Mouse (Mus musculus): ENCODE measurements at regions not wholly inside any gene's neighbourhood (a gene's known extent, or its start where the extent isn't known, plus 50 kb on each side); places are given as distances from the start of the nearest gene placed in this dataset.

GRCm38 (mm10) chr2:9592531-9592930 lies 288.5 kb upstream of the 4930412O13Rik start:
- DNase-seq (ENCODE audit: low spot score) = no peak

- DNase-seq (ENCODE audit: low spot score) = no peak
These were observed 287.1 kb upstream of the 4930412O13Rik start for GRCm38 (mm10) chr2:9593931-9594330.

GRCm38 (mm10) chr2:9595236-9595850 lies 285.7 kb upstream of the 4930412O13Rik start:
- DNase-seq (ENCODE audit: low spot score) = no peak

GRCm38 (mm10) chr2:9596135-9596534 lies 284.9 kb upstream of the 4930412O13Rik start:
- DNase-seq (ENCODE audit: low spot score) = no peak

GRCm38 (mm10) chr2:9604984-9605383 lies 276.1 kb upstream of the 4930412O13Rik start:
- no peak for DNase-seq (ENCODE audit: low spot score)

- DNase-seq (ENCODE audit: low spot score) = no peak
These were observed 273.5 kb upstream of the 4930412O13Rik start for GRCm38 (mm10) chr2:9607547-9607946.

GRCm38 (mm10) chr2:9614415-9614814 lies 266.6 kb upstream of the 4930412O13Rik start:
- DNase-seq (ENCODE audit: low spot score) = no peak

- DNase-seq (ENCODE audit: low spot score) = no peak
These were observed 264.8 kb upstream of the 4930412O13Rik start for GRCm38 (mm10) chr2:9616292-9616691.

- DNase-seq (ENCODE audit: low spot score) = peak; percentile 63
These were observed 260.5 kb upstream of the 4930412O13Rik start for GRCm38 (mm10) chr2:9620303-9621244.

GRCm38 (mm10) chr2:9623702-9624101 lies 257.4 kb upstream of the 4930412O13Rik start:
- DNase-seq (ENCODE audit: low spot score) = no peak

- DNase-seq (ENCODE audit: low spot score) = no peak
These were observed 253.0 kb upstream of the 4930412O13Rik start for GRCm38 (mm10) chr2:9628026-9628425.

- DNase-seq (ENCODE audit: low spot score) = no peak
These were observed 248.2 kb upstream of the 4930412O13Rik start for GRCm38 (mm10) chr2:9632719-9633446.

GRCm38 (mm10) chr2:9639262-9639661 lies 241.8 kb upstream of the 4930412O13Rik start:
- no peak for DNase-seq (ENCODE audit: low spot score)

GRCm38 (mm10) chr2:9641629-9642028 lies 239.4 kb upstream of the 4930412O13Rik start:
- DNase-seq (ENCODE audit: low spot score) = no peak

- no peak for DNase-seq (ENCODE audit: low spot score)
These were observed 238.6 kb upstream of the 4930412O13Rik start for GRCm38 (mm10) chr2:9642411-9642810.

- DNase-seq (ENCODE audit: low spot score) = no peak
These were observed 234.6 kb upstream of the 4930412O13Rik start for GRCm38 (mm10) chr2:9646466-9646865.

- DNase-seq (ENCODE audit: low spot score) = no peak
These were observed 234.1 kb upstream of the 4930412O13Rik start for GRCm38 (mm10) chr2:9646963-9647362.

- DNase-seq (ENCODE audit: low spot score) = no peak
These were observed 231.0 kb upstream of the 4930412O13Rik start for GRCm38 (mm10) chr2:9650082-9650481.

- DNase-seq (ENCODE audit: low spot score) = no peak
These were observed 222.2 kb upstream of the 4930412O13Rik start for GRCm38 (mm10) chr2:9658880-9659279.

GRCm38 (mm10) chr2:9669621-9670020 lies 211.4 kb upstream of the 4930412O13Rik start:
- no peak for DNase-seq (ENCODE audit: low spot score)

- no peak for DNase-seq (ENCODE audit: low spot score)
These were observed 199.3 kb upstream of the 4930412O13Rik start for GRCm38 (mm10) chr2:9681691-9682152.

- DNase-seq (ENCODE audit: low spot score) = no peak
These were observed 197.3 kb upstream of the 4930412O13Rik start for GRCm38 (mm10) chr2:9683673-9684210.
